Mouse (Mus musculus): ENCODE results near the gene A630076J17Rik. TPM values are rescaled to one million over a fixed set of nuclear protein-coding genes. Genes with fewer than 3 reads are reported as not detected.

A630076J17Rik gene
- polyA plus RNA-seq, 1 experiment from 2014 or later, result not detected

GRCm38 (mm10) chr3:107255992-107256391, 25.6 kb downstream of the A630076J17Rik start:
- Histone ChIP-seq H3K4me2 (ENCODE audit: low read length) (no peak overlapping the region), H3K27me3 (ENCODE audit: control insufficient read depth, insufficient read depth, low read length) (no peaks in the 10 kb centered on the region), H3K9ac (replicated peaks; ENCODE audit: low read length) (no peak overlapping the region), H3K9me3 (ENCODE audit: control insufficient read depth, low read length) (no peaks in the 10 kb centered on the region), H3K27ac (replicated peaks; ENCODE audit: low read depth, low read length) (no peak overlapping the region), H3K4me1 (ENCODE audit: control insufficient read depth, insufficient read depth, low read length) (peaks cover 5% of the 10 kb centered on the region), H3K4me3 (replicated peaks; ENCODE audit: low read depth, low read length) (no peak overlapping the region), H3K36me3 (ENCODE audit: control insufficient read depth, insufficient read depth, low read length) (no peaks in the 10 kb centered on the region)
- no peak for ATAC-seq (ENCODE audit: low FRiP score, low TSS enrichment)
- no peak for DNase-seq
- WGBS, result 89% methylated on average over 3 of the region's 3 CpGs

GRCm38 (mm10) chr3:107256724-107257123, 26.3 kb downstream of the A630076J17Rik start:
- Histone ChIP-seq H3K4me1 (ENCODE audit: control insufficient read depth, insufficient read depth, low read length) (peaks cover 11% of the 10 kb centered on the region), H3K4me3 (replicated peaks; ENCODE audit: low read depth, low read length) (no peak overlapping the region), H3K4me2 (ENCODE audit: low read length) (no peak overlapping the region), H3K27me3 (ENCODE audit: control insufficient read depth, insufficient read depth, low read length) (no peaks in the 10 kb centered on the region), H3K9me3 (ENCODE audit: control insufficient read depth, low read length) (no peaks in the 10 kb centered on the region), H3K36me3 (ENCODE audit: control insufficient read depth, insufficient read depth, low read length) (no peaks in the 10 kb centered on the region), H3K27ac (replicated peaks; ENCODE audit: low read depth, low read length) (no peak overlapping the region), H3K9ac (replicated peaks; ENCODE audit: low read length) (no peak overlapping the region)
- 64% methylated on average over 7 of the region's 7 CpGs for WGBS
- peak; percentile 15 for DNase-seq
- ATAC-seq (ENCODE audit: low FRiP score, low TSS enrichment), result no peak

GRCm38 (mm10) chr3:107257924-107258323, 27.5 kb downstream of the A630076J17Rik start:
- H3K4me2 ChIP-seq (ENCODE audit: low read length), result no peak overlapping the region
- H3K9ac ChIP-seq (replicated peaks; ENCODE audit: low read length), result no peak overlapping the region
- no peak overlapping the region for H3K27ac ChIP-seq (replicated peaks; ENCODE audit: low read depth, low read length)
- no peak overlapping the region for H3K4me3 ChIP-seq (replicated peaks; ENCODE audit: low read depth, low read length)
- H3K9me3 ChIP-seq (ENCODE audit: control insufficient read depth, low read length), result no peaks in the 10 kb centered on the region
- DNase-seq, result peak; percentile 37
- H3K27me3 ChIP-seq (ENCODE audit: control insufficient read depth, insufficient read depth, low read length), result no peaks in the 10 kb centered on the region
- WGBS, result 68% methylated on average over 5 of the region's 5 CpGs
- peaks cover 12% of the 10 kb centered on the region for H3K4me1 ChIP-seq (ENCODE audit: control insufficient read depth, insufficient read depth, low read length)
- ATAC-seq (ENCODE audit: low FRiP score, low TSS enrichment), result no peak
- H3K36me3 ChIP-seq (ENCODE audit: control insufficient read depth, insufficient read depth, low read length), result no peaks in the 10 kb centered on the region

GRCm38 (mm10) chr3:107260956-107261850, 30.8 kb downstream of the A630076J17Rik start:
- no peaks in the 10 kb centered on the region for H3K27me3 ChIP-seq (ENCODE audit: control insufficient read depth, insufficient read depth, low read length)
- H3K4me1 ChIP-seq (ENCODE audit: control insufficient read depth, insufficient read depth, low read length), result peaks cover 12% of the 10 kb centered on the region
- H3K36me3 ChIP-seq (ENCODE audit: control insufficient read depth, insufficient read depth, low read length), result no peaks in the 10 kb centered on the region
- ATAC-seq (ENCODE audit: low FRiP score, low TSS enrichment) (0 out of 2 replicates have a peak, but pooled peaks have one; percentile 8), DNase-seq (peak; percentile 37)
- H3K9ac ChIP-seq (replicated peaks; ENCODE audit: low read length), result no peak overlapping the region
- H3K9me3 ChIP-seq (ENCODE audit: control insufficient read depth, low read length), result no peaks in the 10 kb centered on the region
- H3K27ac ChIP-seq (replicated peaks; ENCODE audit: low read depth, low read length), result peak overlapping the region; percentile 55; the same call in 1 of the 2 replicates
- 61% methylated on average over 8 of the region's 8 CpGs for WGBS
- H3K4me3 ChIP-seq (replicated peaks; ENCODE audit: low read depth, low read length), result no peak overlapping the region
- H3K4me2 ChIP-seq (ENCODE audit: low read length), result no peak overlapping the region

- H3K4me2 ChIP-seq (ENCODE audit: low read length), result no peak overlapping the region
- no peak overlapping the region for H3K27ac ChIP-seq (replicated peaks; ENCODE audit: low read depth, low read length)
- DNase-seq (no peak), ATAC-seq (ENCODE audit: low FRiP score, low TSS enrichment) (no peak)
- peaks cover 12% of the 10 kb centered on the region for H3K4me1 ChIP-seq (ENCODE audit: control insufficient read depth, insufficient read depth, low read length)
- 52% methylated on average over 7 of the region's 7 CpGs for WGBS
- no peak overlapping the region for H3K4me3 ChIP-seq (replicated peaks; ENCODE audit: low read depth, low read length)
- no peaks in the 10 kb centered on the region for H3K9me3 ChIP-seq (ENCODE audit: control insufficient read depth, low read length)
- no peak overlapping the region for H3K9ac ChIP-seq (replicated peaks; ENCODE audit: low read length)
- no peaks in the 10 kb centered on the region for H3K27me3 ChIP-seq (ENCODE audit: control insufficient read depth, insufficient read depth, low read length)
- no peaks in the 10 kb centered on the region for H3K36me3 ChIP-seq (ENCODE audit: control insufficient read depth, insufficient read depth, low read length)
These were observed 31.4 kb downstream of the A630076J17Rik start for GRCm38 (mm10) chr3:107261851-107262165.

GRCm38 (mm10) chr3:107266814-107267345, 36.5 kb downstream of the A630076J17Rik start:
- H3K9me3 ChIP-seq (ENCODE audit: control insufficient read depth, low read length), result no peaks in the 10 kb centered on the region
- H3K27me3 ChIP-seq (ENCODE audit: control insufficient read depth, insufficient read depth, low read length), result no peaks in the 10 kb centered on the region
- no peaks in the 10 kb centered on the region for H3K36me3 ChIP-seq (ENCODE audit: control insufficient read depth, insufficient read depth, low read length)
- no peak for ATAC-seq (ENCODE audit: low FRiP score, low TSS enrichment)
- H3K27ac ChIP-seq (replicated peaks; ENCODE audit: low read depth, low read length), result no peak overlapping the region
- H3K4me2 ChIP-seq (ENCODE audit: low read length), result no peak overlapping the region
- no peaks in the 10 kb centered on the region for H3K4me1 ChIP-seq (ENCODE audit: control insufficient read depth, insufficient read depth, low read length)
- no peak overlapping the region for H3K4me3 ChIP-seq (replicated peaks; ENCODE audit: low read depth, low read length)
- WGBS, result 43% methylated on average over 2 of the region's 2 CpGs
- no peak for DNase-seq
- no peak overlapping the region for H3K9ac ChIP-seq (replicated peaks; ENCODE audit: low read length)

- no peak overlapping the region for H3K9ac ChIP-seq (replicated peaks; ENCODE audit: low read length)
- DNase-seq (no peak), ATAC-seq (ENCODE audit: low FRiP score, low TSS enrichment) (no peak)
- H3K27ac ChIP-seq (replicated peaks; ENCODE audit: low read depth, low read length), result no peak overlapping the region
- H3K4me2 ChIP-seq (ENCODE audit: low read length), result no peak overlapping the region
- 89% methylated on average over 3 of the region's 3 CpGs for WGBS
- no peak overlapping the region for H3K4me3 ChIP-seq (replicated peaks; ENCODE audit: low read depth, low read length)
- H3K4me1 ChIP-seq (ENCODE audit: control insufficient read depth, insufficient read depth, low read length), result no peaks in the 10 kb centered on the region
- no peaks in the 10 kb centered on the region for H3K9me3 ChIP-seq (ENCODE audit: control insufficient read depth, low read length)
- H3K27me3 ChIP-seq (ENCODE audit: control insufficient read depth, insufficient read depth, low read length), result no peaks in the 10 kb centered on the region
- H3K36me3 ChIP-seq (ENCODE audit: control insufficient read depth, insufficient read depth, low read length), result no peaks in the 10 kb centered on the region
These were observed 42.0 kb downstream of the A630076J17Rik start for GRCm38 (mm10) chr3:107272433-107272832.

GRCm38 (mm10) chr3:107273820-107274219, 43.4 kb downstream of the A630076J17Rik start:
- no peak overlapping the region for H3K4me2 ChIP-seq (ENCODE audit: low read length)
- H3K4me1 ChIP-seq (ENCODE audit: control insufficient read depth, insufficient read depth, low read length), result 0 out of 2 replicates have a peak, but pooled peaks cover 4% of the 10 kb centered on the region
- H3K27ac ChIP-seq (replicated peaks; ENCODE audit: low read depth, low read length), result no peak overlapping the region
- no peaks in the 10 kb centered on the region for H3K9me3 ChIP-seq (ENCODE audit: control insufficient read depth, low read length)
- no peak overlapping the region for H3K4me3 ChIP-seq (replicated peaks; ENCODE audit: low read depth, low read length)
- DNase-seq (peak; percentile 87), ATAC-seq (ENCODE audit: low FRiP score, low TSS enrichment) (peak; percentile 71)
- H3K36me3 ChIP-seq (ENCODE audit: control insufficient read depth, insufficient read depth, low read length), result no peaks in the 10 kb centered on the region
- 11% methylated on average over 3 of the region's 3 CpGs for WGBS
- H3K9ac ChIP-seq (replicated peaks; ENCODE audit: low read length), result no peak overlapping the region
- H3K27me3 ChIP-seq (ENCODE audit: control insufficient read depth, insufficient read depth, low read length), result no peaks in the 10 kb centered on the region

GRCm38 (mm10) chr3:107275351-107275750, 44.9 kb downstream of the A630076J17Rik start:
- no peak for DNase-seq
- WGBS, result 59% methylated on average over 5 of the region's 5 CpGs
- H3K4me2 ChIP-seq (ENCODE audit: low read length), result no peak overlapping the region

More at GRCm38 (mm10) chr3:107275351-107275750, 44.9 kb downstream of the A630076J17Rik start:
- H3K27ac ChIP-seq (replicated peaks; ENCODE audit: low read depth, low read length), result no peak overlapping the region
- no peak for ATAC-seq (ENCODE audit: low FRiP score, low TSS enrichment)
- no peaks in the 10 kb centered on the region for H3K36me3 ChIP-seq (ENCODE audit: control insufficient read depth, insufficient read depth, low read length)
- H3K4me3 ChIP-seq (replicated peaks; ENCODE audit: low read depth, low read length), result no peak overlapping the region
- peaks cover 11% of the 10 kb centered on the region; the same call in 1 of the 2 replicates for H3K4me1 ChIP-seq (ENCODE audit: control insufficient read depth, insufficient read depth, low read length)
- H3K9ac ChIP-seq (replicated peaks; ENCODE audit: low read length), result no peak overlapping the region
- H3K27me3 ChIP-seq (ENCODE audit: control insufficient read depth, insufficient read depth, low read length), result no peaks in the 10 kb centered on the region
- H3K9me3 ChIP-seq (ENCODE audit: control insufficient read depth, low read length), result no peaks in the 10 kb centered on the region
